Mouse (Mus musculus): ENCODE measurements around the gene S100a3. TPM values are rescaled to one million over a fixed set of nuclear protein-coding genes. Genes with fewer than 3 reads are reported as not detected.

Gene S100a3
- total and polyA plus RNA-seq, 3 experiments: not detected

- dilution Hi-C loops (cut with MboI; ENCODE audit: extremely low pct_ligation_motif_present, extremely low pct_unique_long_range_greater_than_20kb, low sequenced_read_pairs): no loop called here
- Histone ChIP-seq H3K4me1 (ENCODE audit: control insufficient read depth in 1 of 2, insufficient read depth in 2 of 2) (peaks cover 9 to 18% of the 10 kb centered on the region in 2 experiments; a peak in 2 of 4 replicates), H3K27me3 (replicated peaks) (no peaks in the 10 kb centered on the region), H3K4me2 (ENCODE audit: insufficient read depth, low read depth, poor library complexity, severe bottlenecking) (peak within 1 kb of the TSS; percentile 82), H3K36me3 (replicated peaks in 1 of 2; ENCODE audit: control insufficient read depth in 1 of 2, insufficient read depth in 1 of 2, low read length in 1 of 2) (peaks cover 2 to 21% of the 10 kb centered on the region in 2 experiments), H3K4me3 (replicated peaks in 1 of 3; ENCODE audit: low read depth in 2 of 3, low read length in 2 of 3, poor library complexity in 1 of 3) (peak within 1 kb of the TSS; percentile 62 to 67 (median 66)), H3K9me3 (replicated peaks; ENCODE audit: low read length) (no peaks in the 10 kb centered on the region), H3K27ac (ENCODE audit: insufficient read depth, low read depth) (no peak within 1 kb of the TSS), H3K79me2 (replicated peaks; ENCODE audit: control insufficient read depth, extremely low read depth, insufficient read depth, poor library complexity, severe bottlenecking) (peaks cover under 1% of the 10 kb centered on the region; the same call in 1 of the 2 replicates), H3K9ac (ENCODE audit: insufficient read depth, low read depth) (peak within 1 kb of the TSS; percentile 78)
- in situ Hi-C loops (cut with MboI; ENCODE audit: low pct_ligation_motif_present, low pct_unique_long_range_greater_than_20kb, low sequenced_read_pairs): no loop called here
- no peak for DNase-seq (ENCODE audit: extremely low read depth)
- TF ChIP-seq ELF1 (IDR thresholded peaks at IDR 0.05; ENCODE audit: low read depth, low read length) (peak; percentile 32; the same call in 1 of the 2 replicates), ZMIZ1 (IDR thresholded peaks at IDR 0.05; ENCODE audit: low read depth, low read length) (no peak; the same call in 1 of the 2 replicates), CTCF (conservative IDR thresholded peaks at IDR 0.05 in 1 of 2, IDR thresholded peaks at IDR 0.05 in 1 of 2; ENCODE audit: low read depth in 2 of 2, low read length in 2 of 2) (peak in 1 of 2 experiments; percentile 44; a peak in 2 of 4 replicates), MEF2A (IDR thresholded peaks at IDR 0.05; ENCODE audit: borderline replicate concordance, low read depth, low read length) (peak; percentile 54; the same call in 1 of the 2 replicates), MAX (IDR thresholded peaks at IDR 0.05; ENCODE audit: low read length) (0 out of 2 replicates have a peak, but pooled peaks have one; percentile 28), POLR2A (IDR thresholded peaks at IDR 0.05; ENCODE audit: low read depth, low read length) (no peak), HCFC1 (IDR thresholded peaks at IDR 0.05; ENCODE audit: low read depth, low read length) (0 out of 2 replicates have a peak, but pooled peaks have one; percentile 14), MAZ (IDR thresholded peaks at IDR 0.05; ENCODE audit: low read depth, low read length) (0 out of 2 replicates have a peak, but pooled peaks have one; percentile 29), SIN3A (IDR thresholded peaks at IDR 0.05; ENCODE audit: low read length) (no peak), IRF4 (IDR thresholded peaks at IDR 0.05; ENCODE audit: low read depth, low read length) (peak; percentile 72), CHD1 (IDR thresholded peaks at IDR 0.05; ENCODE audit: low read depth, low read length) (no peak)
Measured at GRCm38 (mm10) chr3:90513796-90514590, 46.4 kb upstream of the S100a3 start, which contains the start of the genes S100a1 and S100a13. TSS of gene S100a1 (minus strand) at chr3:90514392. TSS of gene S100a13 (plus strand) at chr3:90514435.

GRCm38 (mm10) chr3:90514691-90515090, 45.7 kb upstream of the S100a3 start:
- dilution Hi-C loops (cut with MboI; ENCODE audit: extremely low pct_ligation_motif_present, extremely low pct_unique_long_range_greater_than_20kb, low sequenced_read_pairs) (no loop called here), in situ Hi-C loops (cut with MboI; ENCODE audit: low pct_ligation_motif_present, low pct_unique_long_range_greater_than_20kb, low sequenced_read_pairs) (no loop called here)
- DNase-seq (ENCODE audit: extremely low read depth): peak; percentile 54
- peaks cover 2 to 21% of the 10 kb centered on the region in 2 experiments for H3K36me3 ChIP-seq (replicated peaks in 1 of 2; ENCODE audit: control insufficient read depth in 1 of 2, insufficient read depth in 1 of 2, low read length in 1 of 2)
- peak overlapping the region; percentile 78 for H3K9ac ChIP-seq (ENCODE audit: insufficient read depth, low read depth)
- H3K4me3 ChIP-seq (replicated peaks in 1 of 3; ENCODE audit: low read depth in 2 of 3, low read length in 2 of 3, poor library complexity in 1 of 3): peak overlapping the region; percentile 62 to 67 (median 66)
- H3K79me2 ChIP-seq (replicated peaks; ENCODE audit: control insufficient read depth, extremely low read depth, insufficient read depth, poor library complexity, severe bottlenecking): no peaks in the 10 kb centered on the region
- H3K27ac ChIP-seq (ENCODE audit: insufficient read depth, low read depth): no peak overlapping the region
- H3K4me1 ChIP-seq (ENCODE audit: control insufficient read depth in 1 of 2, insufficient read depth in 2 of 2): peaks cover 9 to 18% of the 10 kb centered on the region in 2 experiments; a peak in 2 of 4 replicates
- H3K4me2 ChIP-seq (ENCODE audit: insufficient read depth, low read depth, poor library complexity, severe bottlenecking): peak overlapping the region; percentile 82
- no peaks in the 10 kb centered on the region for H3K9me3 ChIP-seq (replicated peaks; ENCODE audit: low read length)
- H3K27me3 ChIP-seq (replicated peaks): no peaks in the 10 kb centered on the region
- peak; percentile 63; the same call in 1 of the 2 replicates for TF ChIP-seq POLR2AphosphoS2 (IDR thresholded peaks at IDR 0.05; ENCODE audit: low read depth, low read length)
- TF ChIP-seq IRF4 (IDR thresholded peaks at IDR 0.05; ENCODE audit: low read depth, low read length): peak; percentile 40
- TF ChIP-seq E2F4 (IDR thresholded peaks at IDR 0.05; ENCODE audit: insufficient replicate concordance, low read depth, low read length): no peak
- peak; percentile 80 for TF ChIP-seq SIN3A (IDR thresholded peaks at IDR 0.05; ENCODE audit: low read length)
- peak; percentile 96 for TF ChIP-seq MXI1 (IDR thresholded peaks at IDR 0.05; ENCODE audit: low read depth, low read length)
- no peak for TF ChIP-seq MAFK (IDR thresholded peaks at IDR 0.05; ENCODE audit: insufficient replicate concordance, low read length)
- TF ChIP-seq UBTF (IDR thresholded peaks at IDR 0.05; ENCODE audit: low read depth, low read length): no peak
- TF ChIP-seq MAX (IDR thresholded peaks at IDR 0.05; ENCODE audit: low read length): peak; percentile 44; the same call in 1 of the 2 replicates
- TF ChIP-seq TBP (conservative IDR thresholded peaks at IDR 0.05; ENCODE audit: low read depth, low read length): peak; percentile 78; the same call in 1 of the 2 replicates
- TF ChIP-seq CTCF (conservative IDR thresholded peaks at IDR 0.05 in 1 of 2, IDR thresholded peaks at IDR 0.05 in 1 of 2; ENCODE audit: low read depth in 2 of 2, low read length in 2 of 2): no peak
- TF ChIP-seq CHD1 (IDR thresholded peaks at IDR 0.05; ENCODE audit: low read depth, low read length): no peak
- TF ChIP-seq MEF2A (IDR thresholded peaks at IDR 0.05; ENCODE audit: borderline replicate concordance, low read depth, low read length): no peak
- no peak for TF ChIP-seq RAD21 (IDR thresholded peaks at IDR 0.05; ENCODE audit: low read depth, low read length)
- no peak for TF ChIP-seq KAT2A (IDR thresholded peaks at IDR 0.05; ENCODE audit: insufficient replicate concordance, low read length)
- 0 out of 2 replicates have a peak, but pooled peaks have one; percentile 17 for TF ChIP-seq EP300 (IDR thresholded peaks at IDR 0.05; ENCODE audit: low read length)
- TF ChIP-seq BHLHE40 (IDR thresholded peaks at IDR 0.05; ENCODE audit: low read depth, low read length): peak; percentile 41; the same call in 1 of the 2 replicates
- peak; percentile 60; the same call in 1 of the 2 replicates for TF ChIP-seq ELF1 (IDR thresholded peaks at IDR 0.05; ENCODE audit: low read depth, low read length)
- TF ChIP-seq USF1 (IDR thresholded peaks at IDR 0.05; ENCODE audit: low read depth, low read length): no peak
- TF ChIP-seq CHD2 (IDR thresholded peaks at IDR 0.05; ENCODE audit: low read length): no peak
- no peak for TF ChIP-seq MAZ (IDR thresholded peaks at IDR 0.05; ENCODE audit: low read depth, low read length)
- TF ChIP-seq JUN (IDR thresholded peaks at IDR 0.05; ENCODE audit: insufficient read depth, low read depth, low read length): no peak
- peak; percentile 67 for TF ChIP-seq TCF12 (IDR thresholded peaks at IDR 0.05; ENCODE audit: low read depth, low read length)
- no peak; the same call in 1 of the 2 replicates for TF ChIP-seq ETS1 (conservative IDR thresholded peaks at IDR 0.05; ENCODE audit: low read depth, low read length)
- TF ChIP-seq PAX5 (IDR thresholded peaks at IDR 0.05; ENCODE audit: low read length): no peak
- no peak for TF ChIP-seq RCOR1 (conservative IDR thresholded peaks at IDR 0.05; ENCODE audit: low read depth, low read length)
